Mouse (Mus musculus): ENCODE measurements around the gene 9430097D07Rik. TPM values are rescaled to one million over a fixed set of nuclear protein-coding genes. Genes with fewer than 3 reads are reported as not detected.

9430097D07Rik gene
- total RNA-seq (2022), result under 1 TPM; 0.23 to 0.74 (median 0.40) TPM

- peak in 1 of 2 experiments; percentile 65 for DNase-seq (ENCODE audit: low spot score in 2 of 2)
Observed at GRCm38 (mm10) chr2:32575586-32576160, at the start of gene 9430097D07Rik. TSS of gene 9430097D07Rik (minus strand) at chr2:32575684.

GRCm38 (mm10) chr2:32624111-32624748 is 48.7 kb upstream of the 9430097D07Rik start:
- DNase-seq (ENCODE audit: low spot score in 2 of 2), result no peak

GRCm38 (mm10) chr2:32621517-32621859 is 46.0 kb upstream of the 9430097D07Rik start, which contains the start of gene Ak1:
TSS of gene Ak1 (plus strand) at chr2:32621758.
- no peak for DNase-seq (ENCODE audit: low spot score in 2 of 2)

DNA sequence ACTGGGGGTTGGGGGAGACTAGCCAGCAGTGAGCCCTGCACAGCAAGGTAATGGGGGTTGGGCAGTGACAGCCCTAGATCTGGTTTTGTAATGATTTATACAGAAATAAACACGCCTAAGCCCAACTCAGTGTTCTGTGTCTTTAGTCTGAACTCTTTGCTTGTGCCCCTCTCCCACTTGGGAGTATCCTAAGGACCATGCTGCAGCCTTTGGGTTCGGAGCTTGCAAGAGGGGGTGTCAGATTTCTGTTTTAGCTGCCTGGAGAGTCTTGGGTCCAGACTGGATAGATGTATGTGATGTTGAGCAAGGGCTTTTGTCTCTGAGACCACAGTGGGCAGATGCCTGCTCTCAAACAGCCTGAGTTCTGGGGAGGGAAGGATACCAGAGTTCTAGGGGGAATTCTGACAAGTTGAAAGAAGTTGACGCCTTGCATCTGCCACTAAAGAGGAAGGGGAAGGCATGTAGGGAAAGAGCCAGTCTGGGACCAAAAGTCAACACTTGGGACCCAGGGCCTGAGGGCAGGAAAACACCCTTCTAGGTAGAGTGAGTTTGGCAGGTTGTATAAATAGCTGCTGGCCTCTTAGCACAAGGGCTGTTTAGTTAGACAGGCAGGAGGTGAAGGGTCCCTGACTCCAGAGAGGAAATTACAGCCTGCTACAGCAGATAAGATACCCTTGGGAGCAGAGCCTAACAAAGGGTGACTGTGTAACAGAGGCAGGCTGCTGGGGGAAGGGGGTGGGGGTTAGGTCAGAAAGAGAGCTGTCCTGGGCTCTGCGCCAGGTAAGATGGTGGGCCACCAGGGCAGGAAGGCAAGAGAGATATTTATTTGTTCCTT is 45.4 kb upstream of the 9430097D07Rik start:
- DNase-seq (ENCODE audit: low spot score in 2 of 2), result no peak

- DNase-seq (ENCODE audit: low spot score in 2 of 2), result no peak
Observed at GRCm38 (mm10) chr2:32618051-32618450, 42.6 kb upstream of the 9430097D07Rik start.

DNA sequence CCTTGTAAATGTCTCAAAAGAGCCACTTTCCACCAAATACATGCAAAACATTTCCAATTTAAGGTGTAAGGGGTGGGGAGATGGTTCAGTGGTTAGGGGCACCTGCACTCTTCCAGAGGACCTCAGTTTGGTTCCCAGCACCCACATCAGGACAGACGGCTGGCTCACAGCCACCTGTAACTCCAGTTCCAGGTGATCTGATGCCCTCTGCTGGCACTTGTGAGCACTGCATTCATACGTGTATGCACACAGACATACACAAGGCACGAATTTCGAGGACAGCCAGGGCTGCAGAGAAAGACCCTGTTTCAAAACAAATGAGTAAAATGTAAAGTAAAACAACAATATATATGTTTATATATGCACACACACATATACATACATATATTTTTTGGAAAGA is 42.1 kb upstream of the 9430097D07Rik start:
- no peak for DNase-seq (ENCODE audit: low spot score in 2 of 2)

DNA sequence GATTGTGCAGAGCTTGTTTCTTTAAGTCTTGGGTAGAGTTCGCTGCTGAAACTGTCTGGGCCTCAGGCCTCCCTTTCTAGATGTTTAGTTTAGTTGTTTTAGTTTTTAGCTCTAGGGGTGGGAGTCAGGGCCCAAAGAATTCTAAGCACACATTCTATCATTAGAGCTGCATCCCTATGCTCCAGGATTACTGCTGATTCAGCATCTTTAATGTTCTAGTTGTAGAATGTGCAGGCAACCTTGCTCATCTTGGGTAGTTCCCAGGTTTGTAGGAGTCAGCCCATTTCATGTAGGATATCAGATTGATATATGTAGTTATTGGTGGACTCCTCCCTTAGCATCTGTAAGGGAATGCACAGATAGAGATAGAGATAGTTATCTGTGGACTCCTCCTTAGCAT is 41.6 kb upstream of the 9430097D07Rik start:
- no peak for DNase-seq (ENCODE audit: low spot score in 2 of 2)

- DNase-seq (ENCODE audit: low spot score in 2 of 2), result no peak
Observed at GRCm38 (mm10) chr2:32612274-32612673, 36.8 kb upstream of the 9430097D07Rik start.

GRCm38 (mm10) chr2:32610610-32611229 is 35.2 kb upstream of the 9430097D07Rik start:
- DNase-seq (ENCODE audit: low spot score in 2 of 2), result no peak

- DNase-seq (ENCODE audit: low spot score in 2 of 2), result no peak
Observed at GRCm38 (mm10) chr2:32608778-32609435, 33.4 kb upstream of the 9430097D07Rik start.

- no peak for DNase-seq (ENCODE audit: low spot score in 2 of 2)
Observed at GRCm38 (mm10) chr2:32608141-32608777, 32.8 kb upstream of the 9430097D07Rik start.

GRCm38 (mm10) chr2:32607262-32607947 is 31.9 kb upstream of the 9430097D07Rik start:
- DNase-seq (ENCODE audit: low spot score in 2 of 2), result no peak

- peak in 1 of 2 experiments; percentile 78 for DNase-seq (ENCODE audit: low spot score in 2 of 2)
Observed at GRCm38 (mm10) chr2:32606161-32607142, 31.0 kb upstream of the 9430097D07Rik start.

DNA sequence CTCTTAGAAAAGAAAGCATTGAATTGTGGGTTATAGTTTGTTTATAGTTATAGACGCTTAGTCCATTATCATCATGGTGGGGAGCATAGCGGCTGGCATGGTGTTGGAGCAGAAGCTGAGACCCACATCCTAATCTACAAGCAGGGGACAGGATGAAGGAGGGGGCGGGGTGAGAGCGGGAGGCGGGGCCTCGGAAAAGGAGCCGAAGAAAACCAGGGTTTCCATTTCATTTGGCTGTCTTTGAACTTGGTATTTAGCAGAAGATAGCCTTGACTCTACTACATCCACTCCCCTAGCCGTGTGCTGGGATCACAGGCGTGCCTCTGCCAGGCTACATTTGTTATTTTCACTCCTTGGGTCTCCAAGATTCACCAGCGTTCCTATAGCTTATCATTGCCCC is 29.1 kb upstream of the 9430097D07Rik start:
- DNase-seq (ENCODE audit: low spot score in 2 of 2), result no peak

GRCm38 (mm10) chr2:32602600-32603054 is 27.1 kb upstream of the 9430097D07Rik start:
- peak; percentile 82 to 92 for DNase-seq (ENCODE audit: low spot score in 2 of 2)

DNA sequence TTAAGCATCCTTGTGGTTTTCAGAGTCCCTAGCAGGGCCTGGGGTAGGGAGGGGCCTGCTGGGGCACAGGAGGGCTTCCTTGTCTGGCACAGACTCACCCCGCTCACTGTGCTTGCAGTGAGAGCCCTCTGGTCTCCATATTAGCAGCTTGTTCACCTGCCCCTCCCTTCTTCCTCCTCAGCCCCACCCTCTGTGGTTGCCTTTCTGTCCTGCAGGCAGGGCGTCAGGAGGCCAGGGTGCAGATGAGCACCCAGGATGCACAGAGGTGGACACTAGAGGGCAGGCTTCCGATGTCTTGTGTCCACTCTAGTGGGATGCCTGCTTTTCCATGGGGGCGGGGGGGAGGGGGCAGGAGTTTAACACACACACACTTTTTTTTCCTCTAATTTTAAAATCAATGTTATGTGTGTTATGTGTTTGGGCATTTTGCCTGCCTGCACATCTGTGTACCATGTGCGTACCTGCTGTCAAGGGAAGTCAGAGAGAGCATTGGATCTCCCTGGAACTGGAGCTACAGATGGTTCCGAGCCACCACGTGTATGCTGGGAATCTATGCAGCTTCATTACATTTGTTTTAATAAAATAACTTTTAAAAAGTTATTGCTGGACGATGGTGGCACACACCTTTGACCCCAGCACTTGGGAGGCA is 26.1 kb upstream of the 9430097D07Rik start:
- no peak for DNase-seq (ENCODE audit: low spot score in 2 of 2)

DNA sequence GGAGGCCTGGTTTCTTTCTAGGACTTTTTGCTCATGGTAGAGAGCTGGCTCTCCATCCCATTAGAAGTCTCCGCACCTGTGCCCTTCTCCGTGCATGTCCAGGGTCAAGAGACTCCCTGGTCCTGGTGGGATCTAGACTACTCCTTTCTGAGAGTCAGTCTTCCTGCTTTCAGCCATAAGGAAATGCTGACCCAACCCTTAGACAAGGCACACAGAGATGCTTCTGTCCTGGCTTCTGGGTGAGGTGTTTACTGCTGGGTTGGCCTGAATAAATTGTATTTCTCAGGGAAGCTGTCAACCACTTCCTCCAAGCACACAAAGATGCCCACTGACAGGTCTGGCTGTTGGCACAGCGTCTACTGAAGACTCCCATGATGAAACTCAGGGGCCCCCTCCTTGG is 23.9 kb upstream of the 9430097D07Rik start, which contains the start of gene St6galnac6:
St6galnac6 (plus strand) TSS at position 301 of the 400 bp plus-strand sequence.
- DNase-seq (ENCODE audit: low spot score in 2 of 2), result no peak

DNA sequence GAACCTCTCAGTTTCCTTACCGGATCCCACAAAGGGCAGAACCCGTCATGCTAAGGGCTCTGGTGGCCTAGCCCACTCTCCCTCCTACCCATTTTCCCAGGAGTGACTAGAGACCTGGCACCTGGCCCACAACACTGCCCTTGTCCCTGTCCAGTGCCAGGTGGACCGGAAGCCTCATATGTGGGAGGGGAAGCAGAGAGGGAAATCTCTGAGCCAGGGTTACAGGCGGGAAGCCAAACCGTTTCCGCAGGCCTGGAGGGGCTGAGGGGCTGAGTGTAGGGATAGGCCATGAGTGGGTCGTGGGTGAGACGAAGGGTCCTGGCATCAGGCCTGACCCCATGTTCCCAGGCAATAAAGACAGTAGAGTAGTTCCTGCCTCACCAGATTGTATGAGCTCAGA is 23.0 kb upstream of the 9430097D07Rik start:
- DNase-seq (ENCODE audit: low spot score in 2 of 2), result no peak
